Mouse (Mus musculus) liver, embryonic 16.5 days (tissue): ENCODE measurements around the gene Gm867. TPM values are rescaled to one million over a fixed set of nuclear protein-coding genes. Genes with fewer than 3 reads are reported as not detected.

Source experiments
- ATAC-seq: fragments of 200-750 bp; cut with Nextera tagmentation; 2 replicates; pipeline ENCODE4 v1.8.0; 2017; ENCODE audit warnings: low read depth, mild to moderate bottlenecking, moderate number of reproducible peaks, moderate library complexity
- H3K27ac ChIP-seq: fragments of 300-500 bp; sonication (generic); 2 replicates; pipeline ENCODE4 v1.5.1; 2014; ENCODE audit warnings: mild to moderate bottlenecking, low read length
- H3K27me3 ChIP-seq: fragments of 300-500 bp; sonication (generic); 2 replicates; pipeline ENCODE4 v1.6.1; 2014; ENCODE audit warnings: low read depth, low read length, mixed read lengths; ENCODE audit not compliant: control insufficient read depth, insufficient read depth
- H3K36me3 ChIP-seq: fragments of 300-500 bp; sonication (generic); 2 replicates; pipeline ENCODE4 v1.6.1; 2014; ENCODE audit warnings: mild to moderate bottlenecking; ENCODE audit not compliant: control insufficient read depth, insufficient read depth
- H3K4me1 ChIP-seq: fragments of 300-500 bp; sonication (generic); 2 replicates; pipeline ENCODE4 v1.6.1; 2014; ENCODE audit warnings: low read depth, low read length, mixed read lengths; ENCODE audit not compliant: control insufficient read depth
- H3K4me2 ChIP-seq: fragments of 300-500 bp; sonication (generic); 2 replicates; pipeline ENCODE4 v1.6.1; 2014; ENCODE audit warnings: low read depth, low read length, mixed read lengths
- H3K4me3 ChIP-seq: fragments of 300-500 bp; sonication (generic); 2 replicates; pipeline ENCODE4 v1.5.1; 2014; ENCODE audit warnings: low read depth, mild to moderate bottlenecking, low read length
- H3K9ac ChIP-seq: fragments of 300-500 bp; sonication (generic); 2 replicates; pipeline ENCODE4 v1.6.1; 2014; ENCODE audit warnings: low read depth, low read length
- H3K9me3 ChIP-seq: fragments of 300-500 bp; sonication (generic); replicated peaks from 2 replicates; pipeline ENCODE4 v1.6.1; 2016; ENCODE audit warnings: low read length; ENCODE audit not compliant: control insufficient read depth
- WGBS: fragments of 180-500 bp; shearing (Covaris S2); extraction: QIAGEN DNeasy Blood & Tissue Kit; methylation state at CpG from one replicate; pipeline ENCODE4 v1.1.7; 2014; ENCODE audit not compliant: insufficient replicate concordance; 5-methylcytosine and 5-hydroxymethylcytosine counted together
- polyA plus RNA-seq: library from polyadenylated mRNA; unstranded; fragments of >200 nt; fragmentation: Nextera tagmentation; extraction: Ambion mirVana; gene quantifications from 2 replicates; pipeline ENCODE4 v1.2.1, GENCODE M21; 2015

Gene Gm867
- polyA plus RNA-seq, 1 experiment from 2014 or later, result 26.4 TPM

- H3K36me3 ChIP-seq, result peaks cover 22% of the 10 kb centered on the region
- no peaks in the 10 kb centered on the region for H3K9me3 ChIP-seq
- H3K27me3 ChIP-seq, result no peaks in the 10 kb centered on the region
- H3K27ac ChIP-seq, result no peak overlapping the region
- H3K4me1 ChIP-seq, result no peaks in the 10 kb centered on the region
- no peak for ATAC-seq
- no peak overlapping the region for H3K9ac ChIP-seq
- H3K4me2 ChIP-seq, result no peak overlapping the region
- H3K4me3 ChIP-seq, result no peak overlapping the region
- 43% methylated on average over 6 of the region's 6 CpGs for WGBS
Measured at GRCm38 (mm10) chr10:75913013-75913589, 27.4 kb downstream of the Gm867 start.

DNA sequence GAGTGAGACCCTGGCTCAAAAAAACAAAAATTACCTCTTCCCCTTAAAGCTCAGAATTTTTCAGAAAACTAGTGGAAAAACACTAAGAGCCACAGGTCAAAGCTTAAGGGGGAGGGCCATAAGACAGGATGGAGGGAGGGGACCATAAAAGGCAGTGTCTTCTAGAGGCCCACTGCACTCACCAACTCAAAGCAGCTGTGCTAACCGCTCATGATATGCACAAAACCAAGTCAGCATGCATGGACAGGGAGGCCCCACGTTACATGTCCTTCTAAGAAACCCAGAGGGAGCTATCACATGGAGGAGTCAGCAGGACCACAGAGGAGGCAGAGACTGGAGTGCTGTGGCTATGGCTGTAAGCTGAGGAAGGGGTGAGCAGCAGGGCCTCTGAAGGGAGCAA, 29.8 kb downstream of the Gm867 start:
- H3K4me1 ChIP-seq, result no peaks in the 10 kb centered on the region
- H3K27ac ChIP-seq, result no peak overlapping the region
- no peaks in the 10 kb centered on the region for H3K9me3 ChIP-seq
- ATAC-seq, result no peak
- no peak overlapping the region for H3K9ac ChIP-seq
- WGBS, result 66% methylated on average over 2 of the region's 2 CpGs
- H3K4me3 ChIP-seq, result no peak overlapping the region
- H3K4me2 ChIP-seq, result no peak overlapping the region
- H3K27me3 ChIP-seq, result no peaks in the 10 kb centered on the region
- H3K36me3 ChIP-seq, result peaks cover 32% of the 10 kb centered on the region

- ATAC-seq, result no peak
- no peak overlapping the region for H3K9ac ChIP-seq
- H3K27ac ChIP-seq, result no peak overlapping the region
- 92% methylated on average over 4 of the region's 4 CpGs for WGBS
- H3K4me1 ChIP-seq, result no peaks in the 10 kb centered on the region
- peaks cover 62% of the 10 kb centered on the region for H3K36me3 ChIP-seq
- H3K4me2 ChIP-seq, result no peak overlapping the region
- H3K9me3 ChIP-seq, result no peaks in the 10 kb centered on the region
- H3K4me3 ChIP-seq, result no peak overlapping the region
- no peaks in the 10 kb centered on the region for H3K27me3 ChIP-seq
Measured at GRCm38 (mm10) chr10:75906882-75907281, 33.6 kb downstream of the Gm867 start.

DNA sequence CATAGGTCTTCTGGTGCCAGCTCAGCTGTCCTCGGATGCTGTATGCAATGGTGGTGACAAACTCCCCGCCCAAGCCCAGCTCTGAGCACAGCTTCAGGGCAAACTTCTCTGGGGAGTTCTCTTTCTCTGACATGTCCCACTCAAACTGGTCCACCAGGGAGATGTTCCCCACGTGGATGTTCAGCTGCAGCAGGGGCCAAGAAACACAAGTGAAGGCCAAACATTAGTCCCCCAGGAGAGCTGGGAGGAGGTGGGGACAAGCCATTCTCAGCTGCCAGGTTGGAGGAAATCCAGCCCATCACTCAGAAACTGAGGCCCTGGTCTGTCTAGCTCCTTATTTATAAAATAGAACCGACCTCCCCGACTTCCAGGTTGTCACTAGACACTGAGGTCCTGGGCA, 36.1 kb downstream of the Gm867 start:
- no peaks in the 10 kb centered on the region for H3K4me1 ChIP-seq
- ATAC-seq, result no peak
- no peaks in the 10 kb centered on the region for H3K27me3 ChIP-seq
- no peak overlapping the region for H3K4me3 ChIP-seq
- no peak overlapping the region for H3K27ac ChIP-seq
- WGBS, result 72% methylated on average over 5 of the region's 5 CpGs
- H3K9me3 ChIP-seq, result no peaks in the 10 kb centered on the region
- H3K4me2 ChIP-seq, result no peak overlapping the region
- H3K36me3 ChIP-seq, result peaks cover 46% of the 10 kb centered on the region
- no peak overlapping the region for H3K9ac ChIP-seq

GRCm38 (mm10) chr10:75898846-75899245, 41.6 kb downstream of the Gm867 start:
- Histone ChIP-seq H3K4me1 (no peaks in the 10 kb centered on the region; the same call in 1 of the 2 replicates), H3K36me3 (peaks cover 40% of the 10 kb centered on the region), H3K4me2 (no peak overlapping the region), H3K9me3 (no peaks in the 10 kb centered on the region), H3K9ac (no peak overlapping the region), H3K4me3 (no peak overlapping the region), H3K27me3 (no peaks in the 10 kb centered on the region), H3K27ac (no peak overlapping the region)
- WGBS, result 55% methylated on average over 3 of the region's 3 CpGs
- no peak for ATAC-seq

DNA sequence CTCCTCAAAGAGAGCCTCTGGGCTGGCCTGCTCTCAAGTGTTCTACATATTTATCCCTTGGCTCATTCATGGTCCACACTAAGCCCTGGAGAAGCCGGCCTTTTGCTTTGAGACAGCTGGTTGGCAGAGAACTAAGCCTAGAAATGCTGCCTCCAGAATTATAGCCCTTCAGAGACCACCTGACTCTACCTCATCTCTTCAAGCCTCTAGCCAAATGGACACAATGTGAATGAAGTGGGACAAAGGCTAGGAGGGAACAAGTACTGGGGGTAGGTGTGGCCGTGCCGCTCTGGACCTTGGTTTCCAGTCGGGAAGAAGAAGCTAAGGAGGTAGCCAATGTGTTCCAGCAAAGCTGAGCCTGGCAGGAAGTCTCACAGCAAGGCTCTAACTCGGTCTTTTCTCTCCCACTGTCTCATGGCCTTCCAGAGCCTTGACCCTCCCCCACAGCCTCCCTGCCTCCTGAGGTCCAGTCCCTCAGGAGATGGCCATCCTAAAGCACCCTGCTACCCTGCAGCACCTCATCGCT, 42.4 kb downstream of the Gm867 start:
- no peak overlapping the region for H3K4me3 ChIP-seq
- peaks cover 7% of the 10 kb centered on the region for H3K4me1 ChIP-seq
- H3K9ac ChIP-seq, result no peak overlapping the region
- H3K27me3 ChIP-seq, result no peaks in the 10 kb centered on the region
- H3K27ac ChIP-seq, result no peak overlapping the region
- WGBS, result 71% methylated on average over 6 of the region's 6 CpGs
- H3K36me3 ChIP-seq, result peaks cover 33% of the 10 kb centered on the region
- no peak for ATAC-seq
- H3K4me2 ChIP-seq, result no peak overlapping the region
- H3K9me3 ChIP-seq, result no peaks in the 10 kb centered on the region

DNA sequence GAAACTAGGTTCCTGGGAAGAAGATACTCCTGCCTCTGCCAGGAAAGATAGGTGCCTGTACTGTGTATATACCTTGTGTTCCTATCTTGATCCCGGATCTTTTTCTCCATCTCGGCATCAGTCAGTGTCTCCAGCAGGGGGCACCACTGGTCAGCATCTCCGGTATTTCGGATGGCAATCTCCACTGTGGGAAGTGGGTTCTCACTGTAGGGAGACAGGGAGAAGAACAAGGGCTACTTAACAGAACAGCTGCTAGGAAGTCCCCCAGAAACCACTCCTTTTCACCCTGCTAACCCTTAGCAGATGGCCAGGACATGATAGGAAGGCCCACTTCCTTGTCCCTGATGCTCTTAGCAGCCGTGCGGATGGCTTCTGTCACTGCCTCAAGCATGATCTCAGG, 43.1 kb downstream of the Gm867 start:
- 49% methylated on average over 6 of the region's 6 CpGs for WGBS
- no peak overlapping the region for H3K27ac ChIP-seq
- no peak for ATAC-seq
- no peaks in the 10 kb centered on the region for H3K9me3 ChIP-seq
- no peaks in the 10 kb centered on the region for H3K27me3 ChIP-seq
- H3K9ac ChIP-seq, result no peak overlapping the region
- peaks cover 13% of the 10 kb centered on the region for H3K4me1 ChIP-seq
- H3K4me3 ChIP-seq, result no peak overlapping the region
- H3K36me3 ChIP-seq, result peaks cover 26% of the 10 kb centered on the region
- no peak overlapping the region for H3K4me2 ChIP-seq

GRCm38 (mm10) chr10:75896208-75896607, 44.3 kb downstream of the Gm867 start:
- H3K36me3 ChIP-seq, result peaks cover 25% of the 10 kb centered on the region
- no peak overlapping the region for H3K9ac ChIP-seq
- peaks cover 13% of the 10 kb centered on the region for H3K4me1 ChIP-seq
- no peak overlapping the region for H3K4me3 ChIP-seq
- WGBS, result 77% methylated on average over 1 of the region's 1 CpGs
- no peaks in the 10 kb centered on the region for H3K27me3 ChIP-seq
- ATAC-seq, result no peak
- no peaks in the 10 kb centered on the region for H3K9me3 ChIP-seq
- H3K27ac ChIP-seq, result no peak overlapping the region
- no peak overlapping the region for H3K4me2 ChIP-seq

- Histone ChIP-seq H3K36me3 (peaks cover 24% of the 10 kb centered on the region), H3K9ac (no peak overlapping the region), H3K27me3 (no peaks in the 10 kb centered on the region), H3K27ac (no peak overlapping the region), H3K4me2 (no peak overlapping the region), H3K9me3 (no peaks in the 10 kb centered on the region), H3K4me3 (no peak overlapping the region), H3K4me1 (peaks cover 13% of the 10 kb centered on the region)
- no peak for ATAC-seq
- 84% methylated on average over 5 of the region's 5 CpGs for WGBS
Measured at GRCm38 (mm10) chr10:75895730-75896129, 44.7 kb downstream of the Gm867 start.
